Mouse (Mus musculus) brown adipose tissue, adult 24 weeks (tissue): Measurements from ENCODE around the gene Medag. TPM values are rescaled to one million over a fixed set of nuclear protein-coding genes. Genes with fewer than 3 reads are reported as not detected.
A peak's percentile ranks its signal among the peaks of the same experiment; 100 is the strongest.

Experiments
- H3K27ac ChIP-seq: fragments of 200-500 bp; replicated peaks from 2 replicates; pipeline ENCODE4 v1.5.1; 2012; ENCODE audit warnings: low read depth, mild to moderate bottlenecking, low read length
- H3K4me1 ChIP-seq: fragments of 200-500 bp; 2 replicates; pipeline ENCODE4 v1.6.1; 2012; ENCODE audit warnings: low read length, mixed read lengths; ENCODE audit not compliant: control insufficient read depth, insufficient read depth, insufficient read length
- H3K4me3 ChIP-seq: fragments of 200-500 bp; 2 replicates; pipeline ENCODE4 v1.5.1; 2012; ENCODE audit warnings: low read depth, mild to moderate bottlenecking, low read length, moderate library complexity; ENCODE audit not compliant: insufficient read depth
- polyA plus RNA-seq: library from polyadenylated mRNA; stranded (reverse); fragments of >200 nt; gene quantifications from 2 replicates; pipeline ENCODE4 v1.2.4, GENCODE M21; 2012; ENCODE audit not compliant: missing spikeins, insufficient read depth, insufficient read length

Medag gene
- polyA plus RNA-seq, 1 experiment, result 12.4 TPM

- H3K4me3 ChIP-seq, result no peak overlapping the region
- H3K27ac ChIP-seq, result peak overlapping the region; percentile 23; the same call in 1 of the 2 replicates
- peaks cover 3% of the 10 kb centered on the region; the same call in 1 of the 2 replicates for H3K4me1 ChIP-seq
Observed at GRCm38 (mm10) chr5:149402029-149402428, 9.5 kb upstream of the Medag start.

- peak overlapping the region; percentile 65 for H3K27ac ChIP-seq
- no peak overlapping the region for H3K4me3 ChIP-seq
- peaks cover 3% of the 10 kb centered on the region; the same call in 1 of the 2 replicates for H3K4me1 ChIP-seq
Observed at GRCm38 (mm10) chr5:149403386-149403785, 8.2 kb upstream of the Medag start.

- Histone ChIP-seq H3K4me1 (peaks cover 3% of the 10 kb centered on the region; the same call in 1 of the 2 replicates), H3K4me3 (no peak overlapping the region), H3K27ac (peak overlapping the region; percentile 64; the same call in 1 of the 2 replicates)
Observed at GRCm38 (mm10) chr5:149404710-149405109, 6.8 kb upstream of the Medag start.

- H3K27ac ChIP-seq, result no peak overlapping the region
- peaks cover 3% of the 10 kb centered on the region; the same call in 1 of the 2 replicates for H3K4me1 ChIP-seq
- no peak overlapping the region for H3K4me3 ChIP-seq
Observed at GRCm38 (mm10) chr5:149406791-149407276, 4.7 kb upstream of the Medag start.

GRCm38 (mm10) chr5:149409502-149409901 is 2.0 kb upstream of the Medag start:
- no peak overlapping the region for H3K4me3 ChIP-seq
- no peaks in the 10 kb centered on the region for H3K4me1 ChIP-seq
- H3K27ac ChIP-seq, result no peak overlapping the region

GRCm38 (mm10) chr5:149412194-149412575 is 636 bp downstream of the Medag start:
- Histone ChIP-seq H3K4me1 (no peaks in the 10 kb centered on the region), H3K27ac (peak overlapping the region; percentile 78; the same call in 1 of the 2 replicates), H3K4me3 (peak overlapping the region; percentile 60)

GRCm38 (mm10) chr5:149412671-149413070 is 1.1 kb downstream of the Medag start:
- Histone ChIP-seq H3K4me1 (no peaks in the 10 kb centered on the region), H3K4me3 (peak overlapping the region; percentile 60), H3K27ac (no peak overlapping the region)

GRCm38 (mm10) chr5:149414369-149415167 is 3.0 kb downstream of the Medag start:
- no peak overlapping the region for H3K27ac ChIP-seq
- H3K4me1 ChIP-seq, result no peaks in the 10 kb centered on the region
- peak overlapping the region; percentile 31 for H3K4me3 ChIP-seq

- Histone ChIP-seq H3K4me3 (no peak overlapping the region), H3K4me1 (no peaks in the 10 kb centered on the region), H3K27ac (no peak overlapping the region)
Observed at GRCm38 (mm10) chr5:149417381-149417780, 5.8 kb downstream of the Medag start.

- Histone ChIP-seq H3K4me1 (no peaks in the 10 kb centered on the region), H3K27ac (no peak overlapping the region), H3K4me3 (no peak overlapping the region)
Observed at GRCm38 (mm10) chr5:149426525-149426924, 15.0 kb downstream of the Medag start.

GRCm38 (mm10) chr5:149427277-149428060 is 15.9 kb downstream of the Medag start:
- no peak overlapping the region for H3K4me3 ChIP-seq
- H3K27ac ChIP-seq, result no peak overlapping the region
- no peaks in the 10 kb centered on the region for H3K4me1 ChIP-seq

GRCm38 (mm10) chr5:149428347-149428746 is 16.8 kb downstream of the Medag start:
- no peak overlapping the region for H3K4me3 ChIP-seq
- H3K27ac ChIP-seq, result no peak overlapping the region
- H3K4me1 ChIP-seq, result no peaks in the 10 kb centered on the region

- no peak overlapping the region for H3K4me3 ChIP-seq
- H3K27ac ChIP-seq, result no peak overlapping the region
- no peaks in the 10 kb centered on the region for H3K4me1 ChIP-seq
Observed at GRCm38 (mm10) chr5:149428810-149429255, 17.3 kb downstream of the Medag start.

GRCm38 (mm10) chr5:149429541-149429940 is 18.0 kb downstream of the Medag start:
- H3K27ac ChIP-seq, result no peak overlapping the region
- no peaks in the 10 kb centered on the region for H3K4me1 ChIP-seq
- H3K4me3 ChIP-seq, result no peak overlapping the region

- H3K27ac ChIP-seq, result no peak overlapping the region
- H3K4me1 ChIP-seq, result no peaks in the 10 kb centered on the region
- H3K4me3 ChIP-seq, result no peak overlapping the region
Observed at GRCm38 (mm10) chr5:149430943-149431342, 19.4 kb downstream of the Medag start.
